Mouse (Mus musculus): ENCODE results near the gene Scamp2.

The Scamp2 gene

GRCm38 (mm10) chr9:57593454-57594173 is 32.9 kb downstream of the Scamp2 start:
- TF ChIP-seq POU5F1 (IDR thresholded peaks at IDR 0.05; ENCODE audit: borderline replicate concordance, low read length) (no peak), CTCF (conservative IDR thresholded peaks at IDR 0.05; ENCODE audit: low read length) (no peak), NANOG (IDR thresholded peaks at IDR 0.05; ENCODE audit: borderline replicate concordance, low read length) (no peak)
- Histone ChIP-seq H3K4me1 (replicated peaks; ENCODE audit: low read depth, low read length) (peaks cover 47% of the 10 kb centered on the region), H3K9me3 (ENCODE audit: low read length) (no peaks in the 10 kb centered on the region), H3K27me3 (ENCODE audit: insufficient read depth, low read length) (no peaks in the 10 kb centered on the region; the same call in 1 of the 2 replicates), H3K36me3 (ENCODE audit: insufficient read depth, low read length) (peaks cover 52% of the 10 kb centered on the region), H3K4me3 (replicated peaks; ENCODE audit: low read length) (no peak overlapping the region)

- Histone ChIP-seq H3K4me1 (replicated peaks; ENCODE audit: low read depth, low read length) (peaks cover 47% of the 10 kb centered on the region), H3K27me3 (ENCODE audit: insufficient read depth, low read length) (no peaks in the 10 kb centered on the region; the same call in 1 of the 2 replicates), H3K36me3 (ENCODE audit: insufficient read depth, low read length) (peaks cover 52% of the 10 kb centered on the region), H3K4me3 (replicated peaks; ENCODE audit: low read length) (no peak overlapping the region), H3K9me3 (ENCODE audit: low read length) (no peaks in the 10 kb centered on the region)
- TF ChIP-seq POU5F1 (IDR thresholded peaks at IDR 0.05; ENCODE audit: borderline replicate concordance, low read length) (no peak), NANOG (IDR thresholded peaks at IDR 0.05; ENCODE audit: borderline replicate concordance, low read length) (no peak), CTCF (conservative IDR thresholded peaks at IDR 0.05; ENCODE audit: low read length) (no peak)
Measured at GRCm38 (mm10) chr9:57594174-57594509, 33.4 kb downstream of the Scamp2 start.

- no peak overlapping the region for H3K4me3 ChIP-seq (replicated peaks; ENCODE audit: low read length)
- H3K36me3 ChIP-seq (ENCODE audit: insufficient read depth, low read length) = peaks cover 38% of the 10 kb centered on the region
- H3K4me1 ChIP-seq (replicated peaks; ENCODE audit: low read depth, low read length) = peaks cover 48% of the 10 kb centered on the region
- H3K9me3 ChIP-seq (ENCODE audit: low read length) = no peaks in the 10 kb centered on the region
- TF ChIP-seq NANOG (IDR thresholded peaks at IDR 0.05; ENCODE audit: borderline replicate concordance, low read length) (no peak), CTCF (conservative IDR thresholded peaks at IDR 0.05; ENCODE audit: low read length) (no peak), POU5F1 (IDR thresholded peaks at IDR 0.05; ENCODE audit: borderline replicate concordance, low read length) (no peak)
- peaks cover 6% of the 10 kb centered on the region for H3K27me3 ChIP-seq (ENCODE audit: insufficient read depth, low read length)
Measured at GRCm38 (mm10) chr9:57597265-57597664, 36.5 kb downstream of the Scamp2 start.

- peaks cover 31% of the 10 kb centered on the region for H3K36me3 ChIP-seq (ENCODE audit: insufficient read depth, low read length)
- H3K4me3 ChIP-seq (replicated peaks; ENCODE audit: low read length) = no peak overlapping the region
- H3K4me1 ChIP-seq (replicated peaks; ENCODE audit: low read depth, low read length) = peaks cover 42% of the 10 kb centered on the region
- no peaks in the 10 kb centered on the region for H3K9me3 ChIP-seq (ENCODE audit: low read length)
- peaks cover 10% of the 10 kb centered on the region for H3K27me3 ChIP-seq (ENCODE audit: insufficient read depth, low read length)
- TF ChIP-seq CTCF (conservative IDR thresholded peaks at IDR 0.05; ENCODE audit: low read length) = no peak
- TF ChIP-seq NANOG (IDR thresholded peaks at IDR 0.05; ENCODE audit: borderline replicate concordance, low read length) = no peak
- TF ChIP-seq POU5F1 (IDR thresholded peaks at IDR 0.05; ENCODE audit: borderline replicate concordance, low read length) = no peak
Measured at GRCm38 (mm10) chr9:57597929-57598382, 37.2 kb downstream of the Scamp2 start.

- H3K9me3 ChIP-seq (ENCODE audit: low read length) = no peaks in the 10 kb centered on the region; the same call in 1 of the 2 replicates
- H3K36me3 ChIP-seq (ENCODE audit: insufficient read depth, low read length) = peaks cover 20% of the 10 kb centered on the region
- TF ChIP-seq CTCF (conservative IDR thresholded peaks at IDR 0.05; ENCODE audit: low read length) (no peak), NANOG (IDR thresholded peaks at IDR 0.05; ENCODE audit: borderline replicate concordance, low read length) (no peak), POU5F1 (IDR thresholded peaks at IDR 0.05; ENCODE audit: borderline replicate concordance, low read length) (no peak)
- 0 out of 2 replicates have a peak overlapping the region, but pooled peaks have one; percentile 14 for H3K4me3 ChIP-seq (replicated peaks; ENCODE audit: low read length)
- H3K4me1 ChIP-seq (replicated peaks; ENCODE audit: low read depth, low read length) = peaks cover 38% of the 10 kb centered on the region
- peaks cover 19% of the 10 kb centered on the region for H3K27me3 ChIP-seq (ENCODE audit: insufficient read depth, low read length)
Measured at GRCm38 (mm10) chr9:57598851-57599563, 38.3 kb downstream of the Scamp2 start.

- H3K9me3 ChIP-seq (ENCODE audit: low read length) = no peaks in the 10 kb centered on the region; the same call in 1 of the 2 replicates
- 0 out of 2 replicates have a peak, but pooled peaks cover 5% of the 10 kb centered on the region for H3K36me3 ChIP-seq (ENCODE audit: insufficient read depth, low read length)
- H3K4me1 ChIP-seq (replicated peaks; ENCODE audit: low read depth, low read length) = peaks cover 32% of the 10 kb centered on the region
- no peak overlapping the region for H3K4me3 ChIP-seq (replicated peaks; ENCODE audit: low read length)
- TF ChIP-seq NANOG (IDR thresholded peaks at IDR 0.05; ENCODE audit: borderline replicate concordance, low read length) (no peak), CTCF (conservative IDR thresholded peaks at IDR 0.05; ENCODE audit: low read length) (no peak), POU5F1 (IDR thresholded peaks at IDR 0.05; ENCODE audit: borderline replicate concordance, low read length) (no peak)
- peaks cover 37% of the 10 kb centered on the region for H3K27me3 ChIP-seq (ENCODE audit: insufficient read depth, low read length)
Measured at GRCm38 (mm10) chr9:57600620-57601352, 40.0 kb downstream of the Scamp2 start.

- Histone ChIP-seq H3K9me3 (ENCODE audit: low read length) (no peaks in the 10 kb centered on the region; the same call in 1 of the 2 replicates), H3K27me3 (ENCODE audit: insufficient read depth, low read length) (peaks cover 43% of the 10 kb centered on the region), H3K4me3 (replicated peaks; ENCODE audit: low read length) (no peak overlapping the region), H3K36me3 (ENCODE audit: insufficient read depth, low read length) (0 out of 2 replicates have a peak, but pooled peaks cover 2% of the 10 kb centered on the region), H3K4me1 (replicated peaks; ENCODE audit: low read depth, low read length) (peaks cover 37% of the 10 kb centered on the region)
- TF ChIP-seq POU5F1 (IDR thresholded peaks at IDR 0.05; ENCODE audit: borderline replicate concordance, low read length) (no peak), CTCF (conservative IDR thresholded peaks at IDR 0.05; ENCODE audit: low read length) (no peak), NANOG (IDR thresholded peaks at IDR 0.05; ENCODE audit: borderline replicate concordance, low read length) (no peak)
Measured at GRCm38 (mm10) chr9:57601353-57601706, 40.6 kb downstream of the Scamp2 start.

- TF ChIP-seq POU5F1 (IDR thresholded peaks at IDR 0.05; ENCODE audit: borderline replicate concordance, low read length) (no peak), NANOG (IDR thresholded peaks at IDR 0.05; ENCODE audit: borderline replicate concordance, low read length) (no peak), CTCF (conservative IDR thresholded peaks at IDR 0.05; ENCODE audit: low read length) (no peak)
- H3K4me3 ChIP-seq (replicated peaks; ENCODE audit: low read length) = no peak overlapping the region
- no peaks in the 10 kb centered on the region; the same call in 1 of the 2 replicates for H3K9me3 ChIP-seq (ENCODE audit: low read length)
- no peaks in the 10 kb centered on the region for H3K36me3 ChIP-seq (ENCODE audit: insufficient read depth, low read length)
- peaks cover 42% of the 10 kb centered on the region for H3K4me1 ChIP-seq (replicated peaks; ENCODE audit: low read depth, low read length)
- H3K27me3 ChIP-seq (ENCODE audit: insufficient read depth, low read length) = peaks cover 50% of the 10 kb centered on the region
Measured at GRCm38 (mm10) chr9:57602098-57602497, 41.4 kb downstream of the Scamp2 start.

Data from E14TG2a.4 (cell line).